Mouse (Mus musculus): ENCODE results near the gene Fut8.
"Not testable (repeated sequence)": the region's sequence is repeated elsewhere in the genome, so short reads cannot be mapped to it uniquely, and the experiment has no call there.

Fut8 gene

DNA sequence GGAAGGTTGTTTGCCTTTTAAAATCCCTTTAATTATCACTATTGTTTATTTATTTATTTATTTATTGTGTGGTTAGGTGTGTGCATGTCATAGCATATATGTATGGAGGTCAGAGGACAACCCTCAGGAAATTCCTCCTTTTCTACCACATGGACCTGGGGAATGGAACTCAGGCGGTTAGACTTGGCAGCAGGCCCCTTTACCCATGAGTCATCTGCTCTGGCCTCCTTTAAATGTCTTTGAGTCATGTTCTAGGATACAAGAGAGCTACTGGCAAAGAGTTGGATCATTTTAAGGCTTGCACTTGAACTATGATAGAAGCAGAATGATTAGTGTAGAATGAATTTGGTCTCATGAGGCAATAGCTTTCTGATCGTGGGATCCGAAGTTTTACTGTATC is 14.3 kb upstream of the Fut8 start:
- DNase-seq: no peak

DNA sequence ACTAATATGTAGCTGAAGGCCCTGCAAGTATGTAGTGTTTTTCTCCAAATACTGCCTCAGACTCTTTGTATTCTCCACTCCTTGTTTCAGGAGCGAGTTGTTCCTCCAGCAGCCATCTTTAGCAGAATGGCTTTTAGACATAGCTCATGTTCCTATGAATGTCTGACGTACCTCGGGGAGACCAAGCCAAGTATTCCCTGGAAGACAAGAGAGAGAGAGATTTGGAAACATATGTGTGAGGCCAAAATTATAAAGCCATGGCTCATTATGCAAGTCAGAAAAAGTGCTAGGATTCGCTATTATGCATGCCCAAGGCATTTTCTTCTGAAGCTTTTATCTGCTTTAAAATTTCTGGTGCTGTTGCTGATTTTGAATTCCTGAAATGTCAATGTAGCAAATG is 13.8 kb upstream of the Fut8 start:
- DNase-seq: no peak

DNA sequence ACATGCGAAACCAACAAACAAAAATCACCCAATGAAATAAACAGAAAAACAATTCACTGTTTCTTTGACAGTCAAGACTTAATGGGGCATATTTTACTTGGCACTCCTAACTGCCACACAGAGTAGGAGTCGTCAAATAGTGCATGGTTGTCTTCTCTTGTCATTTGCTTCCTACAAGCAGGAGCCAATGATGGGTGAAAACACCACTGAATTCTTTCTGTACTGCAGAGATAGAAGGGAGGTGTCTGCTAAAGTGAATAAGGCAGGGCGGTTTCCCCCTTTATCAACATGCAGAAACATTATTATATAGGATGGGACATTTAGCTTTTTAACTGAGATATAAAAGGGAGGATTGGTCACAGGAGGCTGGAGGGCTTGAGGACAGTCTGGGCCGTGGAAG is 13.0 kb upstream of the Fut8 start:
- DNase-seq: no peak

DNA sequence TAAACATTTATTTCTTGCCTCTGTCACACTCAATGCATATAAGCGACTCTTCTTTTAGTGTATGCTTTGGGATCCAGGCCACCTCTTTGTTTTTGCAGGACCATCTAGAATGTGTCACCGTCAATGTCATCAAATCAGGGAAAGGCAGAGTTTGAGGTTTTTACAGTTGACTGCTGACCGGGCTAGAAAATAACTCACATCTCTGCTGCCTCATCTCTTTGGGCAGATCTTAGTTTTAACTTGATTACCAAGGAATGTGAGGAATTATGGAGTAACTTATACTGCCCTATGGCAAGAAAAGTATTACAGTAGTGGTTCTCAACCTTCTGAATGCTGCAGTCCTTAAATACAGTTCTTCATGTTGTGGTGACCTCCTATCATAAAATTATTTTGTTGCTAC is 12.2 kb upstream of the Fut8 start:
- no peak for DNase-seq

DNA sequence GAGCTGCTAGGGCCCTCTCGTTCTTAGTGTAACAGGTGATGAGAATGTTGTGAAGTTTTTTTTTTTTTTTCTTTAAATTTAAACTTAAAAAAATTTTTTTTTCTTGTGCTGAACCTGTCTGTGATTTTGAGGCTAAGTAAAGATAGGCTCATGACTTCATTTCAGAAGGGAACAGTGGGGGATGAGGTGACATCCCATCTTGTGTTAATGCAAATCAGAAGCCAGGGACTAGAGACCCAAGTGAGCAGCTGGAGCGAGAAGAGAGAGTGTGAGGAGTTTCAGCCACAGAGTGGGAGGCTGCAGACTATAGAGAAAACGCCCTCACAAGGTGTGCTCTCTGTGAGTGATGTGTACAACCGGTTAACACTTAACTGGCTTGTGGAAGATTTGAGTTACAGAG is 2.0 kb upstream of the Fut8 start:
- no peak for DNase-seq

- peak; percentile 91 to 95 for DNase-seq
Observed at GRCm38 (mm10) chr12:77238531-77239389, 835 bp downstream of the Fut8 start.

DNA sequence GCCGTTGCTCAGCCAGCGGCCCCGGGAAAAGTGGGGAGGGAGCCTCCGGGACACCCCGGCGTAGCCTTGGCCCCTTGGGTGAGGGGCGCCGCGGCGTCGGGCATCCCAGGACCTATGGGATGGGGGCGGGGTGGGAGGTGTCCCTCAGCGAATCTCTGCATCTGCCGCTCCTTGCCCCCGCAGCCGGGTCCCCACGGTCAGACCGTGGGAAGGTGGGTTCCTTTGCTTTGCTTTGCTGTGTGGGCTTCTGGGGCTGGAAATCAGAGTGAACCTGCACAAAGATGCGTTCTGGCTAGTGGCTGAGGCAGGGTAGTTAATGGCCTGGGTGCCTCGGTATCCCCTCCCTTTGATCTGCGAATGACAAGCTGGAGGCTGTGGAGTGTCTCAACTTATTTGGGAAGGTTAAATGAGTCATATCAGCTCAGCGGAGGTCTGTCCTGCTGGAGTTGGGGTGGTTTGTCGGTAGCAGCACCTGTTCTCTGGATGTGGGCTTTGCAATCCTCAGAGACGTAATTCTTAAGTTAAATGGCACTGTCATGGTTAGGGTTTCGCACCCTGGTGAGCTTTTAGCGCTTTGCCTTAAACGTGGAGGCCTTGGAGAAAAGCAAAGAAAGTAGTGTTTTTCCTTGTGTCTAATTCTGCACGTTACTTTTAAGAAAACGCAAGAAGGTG is 1.6 kb downstream of the Fut8 start:
- no peak for DNase-seq

DNA sequence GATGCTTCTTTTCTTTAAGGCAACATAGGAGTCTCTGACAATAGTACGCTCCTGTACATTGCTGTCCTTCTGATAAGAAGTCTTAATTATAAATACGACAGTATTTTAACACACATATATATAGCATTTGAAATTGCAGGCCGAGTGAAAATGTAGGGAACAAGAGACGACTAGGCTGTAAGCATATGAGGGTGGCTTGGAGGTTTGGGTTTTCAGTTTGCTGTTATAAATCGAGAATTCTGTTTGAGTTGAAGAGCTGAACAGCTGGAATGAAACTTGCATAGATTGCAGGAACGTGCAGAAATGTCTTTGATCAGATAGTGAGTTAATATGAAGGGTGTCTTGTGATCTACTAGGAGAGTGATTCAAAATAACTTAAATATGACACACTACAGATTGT is 2.4 kb downstream of the Fut8 start:
- DNase-seq: no peak

DNA sequence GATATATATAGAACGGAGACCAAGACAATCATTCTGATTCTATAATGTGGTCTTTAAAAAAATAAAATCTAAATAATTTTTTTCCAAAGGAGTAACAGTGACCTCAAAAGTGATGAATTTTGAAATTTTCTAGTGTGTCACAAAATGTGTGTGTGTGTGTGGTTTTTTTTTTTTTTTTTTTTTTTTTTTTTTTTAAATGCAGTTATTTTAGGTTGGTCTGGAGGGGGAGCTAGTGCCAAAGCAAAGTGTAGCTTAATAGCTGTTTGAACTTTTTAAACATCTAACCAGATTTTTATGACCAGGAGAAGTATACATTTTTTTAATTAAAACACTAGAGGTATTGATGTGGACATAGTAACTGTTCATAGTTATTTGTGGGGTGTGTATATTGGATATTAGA is 2.9 kb downstream of the Fut8 start:
- DNase-seq: peak; percentile 18 to 19

DNA sequence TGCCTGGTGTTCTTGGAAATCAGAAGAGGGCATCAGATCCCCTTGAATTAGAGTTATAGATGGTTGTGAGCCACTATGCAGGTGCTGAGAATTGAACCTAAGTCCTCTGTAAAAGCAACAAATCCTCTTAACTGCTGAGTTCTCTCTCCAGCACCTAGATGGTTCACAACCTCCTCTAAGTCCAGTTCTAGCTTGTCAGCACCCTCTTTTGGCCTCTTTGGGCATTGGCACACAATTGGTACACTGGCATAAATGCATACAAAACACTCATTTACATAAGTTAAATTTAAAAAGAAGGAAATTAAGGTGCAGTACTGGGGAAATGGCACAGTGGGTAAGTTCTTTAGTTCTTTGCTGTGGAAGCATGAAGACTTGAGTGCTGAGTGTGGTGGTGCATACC is 24.7 kb downstream of the Fut8 start:
- DNase-seq: peak; percentile 27 to 39

DNA sequence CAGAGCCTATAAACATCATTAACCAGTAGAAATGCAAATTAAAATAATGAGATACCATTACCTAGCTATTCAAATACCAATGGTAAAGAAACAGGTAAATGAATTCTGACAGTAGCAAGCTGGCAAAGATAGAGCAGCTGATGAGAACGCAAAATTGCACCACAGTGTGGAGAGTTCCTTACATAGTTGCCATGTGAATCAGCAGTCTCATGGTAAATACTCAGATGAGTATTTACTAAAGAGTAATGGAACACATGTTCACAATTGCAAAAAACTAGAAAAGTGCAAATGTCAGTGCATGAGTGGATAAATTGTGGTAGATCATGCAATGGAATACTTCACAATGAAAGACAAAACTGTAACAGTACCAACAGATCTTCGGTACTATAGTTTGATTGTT is 25.9 kb downstream of the Fut8 start:
- DNase-seq: no peak

DNA sequence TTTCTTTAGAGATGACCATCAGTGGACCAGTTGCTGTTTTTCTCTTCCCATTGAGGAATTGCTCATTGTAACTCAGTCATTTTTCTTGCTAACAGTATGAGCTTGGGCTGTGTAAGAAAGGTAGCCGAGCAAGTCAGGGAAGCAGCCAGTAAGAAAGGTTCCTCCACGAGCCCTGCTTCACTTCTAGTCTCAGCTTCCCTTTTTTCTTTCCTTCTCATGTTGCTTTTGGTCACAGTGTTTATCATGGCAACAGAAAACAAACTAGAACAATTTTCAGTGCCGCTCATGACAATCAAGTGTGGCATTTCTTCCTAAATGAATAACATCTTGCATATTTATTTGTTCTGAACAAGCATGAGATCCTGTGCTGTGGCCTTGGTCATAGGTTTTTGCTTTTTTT is 32.8 kb downstream of the Fut8 start:
- DNase-seq: no peak

DNA sequence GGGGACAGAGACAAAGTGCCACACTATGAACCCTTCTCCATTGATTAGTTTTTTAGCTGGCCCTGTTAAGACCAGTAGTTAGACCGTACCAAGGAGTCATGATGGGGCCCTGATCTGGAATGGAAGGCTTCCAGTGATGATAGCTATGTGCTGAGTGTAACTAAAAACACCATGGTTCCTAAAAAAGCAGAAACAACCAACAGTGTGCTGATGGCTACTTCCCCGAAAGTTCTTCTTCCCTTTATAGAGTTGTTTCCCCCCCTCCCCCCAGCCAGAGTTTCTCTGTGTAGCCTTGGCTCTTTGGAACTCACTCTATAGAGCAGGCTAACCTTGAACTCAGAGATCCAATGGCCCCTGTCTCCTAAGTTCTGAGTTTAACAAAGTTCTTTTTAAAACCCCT is 50.6 kb downstream of the Fut8 start:
- DNase-seq: no peak

GRCm38 (mm10) chr12:77291017-77291416 is 53.1 kb downstream of the Fut8 start:
- no peak for DNase-seq

- DNase-seq: not testable (repeated sequence)
Observed at GRCm38 (mm10) chr12:77291864-77292263, 53.9 kb downstream of the Fut8 start.

DNA sequence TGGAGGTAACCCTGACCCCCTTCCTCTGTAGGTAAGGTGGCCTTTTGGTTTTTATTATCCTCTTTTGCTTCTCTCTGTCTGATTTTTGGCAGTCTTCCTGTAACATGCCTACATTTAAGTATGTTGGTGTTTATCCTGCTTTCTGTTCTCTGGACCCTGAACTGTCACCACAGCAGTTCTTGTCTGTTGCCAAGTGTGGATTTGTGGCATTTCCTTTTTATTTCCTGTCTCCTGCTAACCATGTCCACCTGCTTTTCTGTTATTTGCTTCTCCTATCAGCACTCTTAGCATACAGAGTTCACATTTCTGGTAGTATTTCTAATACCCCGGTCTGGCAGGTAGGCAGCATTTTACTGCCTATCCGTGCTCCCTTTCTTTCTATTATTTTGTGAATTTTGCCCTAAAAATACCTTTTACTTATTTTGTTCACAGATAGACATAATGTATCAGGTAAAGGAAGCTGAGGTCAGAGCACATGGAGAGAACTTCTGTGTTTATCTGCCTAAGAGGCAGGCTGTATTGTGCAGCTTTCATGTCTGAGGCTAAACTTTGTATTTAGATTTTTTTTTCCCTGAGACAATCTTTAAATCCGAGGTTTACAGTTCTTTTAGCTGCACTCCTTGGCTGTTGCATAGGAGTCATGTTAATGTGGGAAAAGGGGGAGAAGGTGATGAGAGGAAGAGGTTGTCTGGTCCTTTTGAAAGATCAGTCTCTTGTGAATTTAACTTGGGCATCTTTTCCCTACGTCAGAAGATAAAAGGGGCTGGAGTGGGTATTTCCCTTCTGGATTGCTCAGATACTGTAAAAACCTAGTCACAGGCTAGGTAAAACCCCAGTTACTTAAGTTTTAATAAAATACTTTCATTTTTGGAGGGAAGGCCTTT is 54.7 kb downstream of the Fut8 start:
- DNase-seq: no peak

- DNase-seq: no peak
Observed at GRCm38 (mm10) chr12:77296119-77296518, 58.2 kb downstream of the Fut8 start.

DNA sequence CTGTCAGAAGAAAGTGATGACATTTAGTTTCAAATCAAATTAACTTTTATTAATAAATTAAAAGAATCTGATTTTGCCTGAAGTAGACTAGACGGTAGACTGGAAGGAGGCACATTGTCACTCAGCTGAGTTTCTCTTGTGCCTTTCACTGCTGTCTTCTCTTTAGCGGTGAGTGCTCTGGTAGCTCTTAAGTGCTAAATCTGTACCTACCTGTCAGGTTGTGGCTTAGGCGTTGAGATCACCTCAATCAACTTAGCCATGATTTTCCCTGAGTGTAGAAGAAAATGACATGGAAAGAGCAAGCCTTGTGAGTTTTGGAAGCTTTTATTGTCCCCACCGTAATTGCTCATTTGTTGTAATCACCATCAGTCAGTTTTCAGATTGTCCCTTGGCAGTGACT is 59.2 kb downstream of the Fut8 start:
- no peak for DNase-seq

DNA sequence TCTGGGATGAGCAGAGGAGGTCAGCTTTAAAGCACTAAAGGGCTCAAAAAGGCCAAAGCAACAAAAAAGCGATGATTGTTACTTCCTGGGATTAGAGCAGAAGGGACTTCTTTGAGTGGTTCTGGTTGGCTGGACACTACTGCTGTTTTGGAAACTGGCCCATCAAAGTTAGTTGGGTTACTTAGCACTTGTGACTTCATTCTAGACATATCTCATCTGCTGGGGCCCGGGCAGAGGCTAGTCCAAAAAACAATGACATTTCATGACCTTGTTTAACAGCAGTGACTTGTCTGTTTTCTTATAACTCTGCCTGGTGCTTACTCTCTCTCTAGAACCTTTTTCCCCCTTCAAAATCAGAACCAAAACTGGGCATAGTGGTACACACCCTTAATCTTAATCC is 59.9 kb downstream of the Fut8 start:
- no peak for DNase-seq

GRCm38 (mm10) chr12:77302011-77302410 is 64.1 kb downstream of the Fut8 start:
- DNase-seq: no peak

GRCm38 (mm10) chr12:77303367-77303766 is 65.4 kb downstream of the Fut8 start:
- DNase-seq: no peak

GRCm38 (mm10) chr12:77305502-77305901 is 67.6 kb downstream of the Fut8 start:
- DNase-seq: no peak

GRCm38 (mm10) chr12:77306759-77307314 is 68.9 kb downstream of the Fut8 start:
- no peak for DNase-seq
